Mouse (Mus musculus): Measurements from ENCODE around the gene Atxn1.

- TF ChIP-seq POLR2A (IDR thresholded peaks at IDR 0.05; ENCODE audit: low read depth, low read length) (no peak), CTCF (IDR thresholded peaks at IDR 0.05; ENCODE audit: borderline replicate concordance, insufficient read depth, low read length) (no peak)
Measured at GRCm38 (mm10) chr13:45643780-45644395, 320.9 kb downstream of the Atxn1 start.
